Mouse (Mus musculus): ENCODE results near the gene Lipe.
A peak's percentile ranks its signal among the peaks of the same experiment; 100 is the strongest.
"Not testable (repeated sequence)": the region's sequence is repeated elsewhere in the genome, so short reads cannot be mapped to it uniquely, and the experiment has no call there.

The Lipe gene

GRCm38 (mm10) chr7:25398610-25399009 lies at the start of gene Lipe:
Gene Lipe, minus strand, starts transcription at chr7:25398710.
- DNase-seq (ENCODE audit: low spot score in 2 of 2) = no peak

GRCm38 (mm10) chr7:25440816-25441153 lies 42.3 kb upstream of the Lipe start:
- DNase-seq (ENCODE audit: low spot score in 2 of 2) = no peak

- DNase-seq (ENCODE audit: low spot score in 2 of 2) = no peak
These were observed 41.7 kb upstream of the Lipe start for GRCm38 (mm10) chr7:25439978-25440815.

GRCm38 (mm10) chr7:25439124-25439822 lies 40.8 kb upstream of the Lipe start:
- no peak for DNase-seq (ENCODE audit: low spot score in 2 of 2)

- no peak for DNase-seq (ENCODE audit: low spot score in 2 of 2)
These were observed 38.2 kb upstream of the Lipe start for GRCm38 (mm10) chr7:25436704-25437103.

- DNase-seq (ENCODE audit: low spot score in 2 of 2) = no peak
These were observed 37.7 kb upstream of the Lipe start for GRCm38 (mm10) chr7:25436226-25436625.

GRCm38 (mm10) chr7:25435546-25435851 lies 37.0 kb upstream of the Lipe start:
- no peak for DNase-seq (ENCODE audit: low spot score in 2 of 2)

- DNase-seq (ENCODE audit: low spot score in 2 of 2) = no peak
These were observed 36.4 kb upstream of the Lipe start for GRCm38 (mm10) chr7:25434654-25435545.

- DNase-seq (ENCODE audit: low spot score in 2 of 2) = no peak
These were observed 35.5 kb upstream of the Lipe start for GRCm38 (mm10) chr7:25433781-25434560.

GRCm38 (mm10) chr7:25433007-25433541 lies 34.6 kb upstream of the Lipe start:
- no peak for DNase-seq (ENCODE audit: low spot score in 2 of 2)

- DNase-seq (ENCODE audit: low spot score in 2 of 2) = no peak
These were observed 33.9 kb upstream of the Lipe start for GRCm38 (mm10) chr7:25432381-25432780.

GRCm38 (mm10) chr7:25429886-25430784 lies 31.6 kb upstream of the Lipe start:
- no peak for DNase-seq (ENCODE audit: low spot score in 2 of 2)

- no peak for DNase-seq (ENCODE audit: low spot score in 2 of 2)
These were observed 29.8 kb upstream of the Lipe start for GRCm38 (mm10) chr7:25428321-25428720.

GRCm38 (mm10) chr7:25427144-25427543 lies 28.6 kb upstream of the Lipe start:
- no peak for DNase-seq (ENCODE audit: low spot score in 2 of 2)

- DNase-seq (ENCODE audit: low spot score in 2 of 2) = not testable (repeated sequence)
These were observed 27.9 kb upstream of the Lipe start for GRCm38 (mm10) chr7:25426380-25426779.

- peak; percentile 42 to 77 for DNase-seq (ENCODE audit: low spot score in 2 of 2)
These were observed 25.9 kb upstream of the Lipe start for GRCm38 (mm10) chr7:25424429-25424828.

- no peak for DNase-seq (ENCODE audit: low spot score in 2 of 2)
These were observed 23.9 kb upstream of the Lipe start for GRCm38 (mm10) chr7:25422286-25422841.

GRCm38 (mm10) chr7:25419943-25420342 lies 21.4 kb upstream of the Lipe start:
- DNase-seq (ENCODE audit: low spot score in 2 of 2) = no peak

GRCm38 (mm10) chr7:25419536-25419935 lies 21.0 kb upstream of the Lipe start:
- no peak for DNase-seq (ENCODE audit: low spot score in 2 of 2)

GRCm38 (mm10) chr7:25417597-25417996 lies 19.1 kb upstream of the Lipe start:
- DNase-seq (ENCODE audit: low spot score in 2 of 2) = no peak
